Mouse (Mus musculus) hematopoietic multipotent progenitor cell, adult 10-12 weeks (in vitro differentiated cells): ENCODE measurements around the gene 4921517D22Rik. TPM values are rescaled to one million over a fixed set of nuclear protein-coding genes. Genes with fewer than 3 reads are reported as not detected.

Experiments
- polyA plus RNA-seq: library from polyadenylated mRNA; stranded (reverse); fragments of >175 nt; gene quantifications from 2 replicates; pipeline ENCODE4 v1.2.3, GENCODE M21; 2012; ENCODE audit warnings: low replicate concordance

The 4921517D22Rik gene
- polyA plus RNA-seq, result not detected in 2 replicates

DNA sequence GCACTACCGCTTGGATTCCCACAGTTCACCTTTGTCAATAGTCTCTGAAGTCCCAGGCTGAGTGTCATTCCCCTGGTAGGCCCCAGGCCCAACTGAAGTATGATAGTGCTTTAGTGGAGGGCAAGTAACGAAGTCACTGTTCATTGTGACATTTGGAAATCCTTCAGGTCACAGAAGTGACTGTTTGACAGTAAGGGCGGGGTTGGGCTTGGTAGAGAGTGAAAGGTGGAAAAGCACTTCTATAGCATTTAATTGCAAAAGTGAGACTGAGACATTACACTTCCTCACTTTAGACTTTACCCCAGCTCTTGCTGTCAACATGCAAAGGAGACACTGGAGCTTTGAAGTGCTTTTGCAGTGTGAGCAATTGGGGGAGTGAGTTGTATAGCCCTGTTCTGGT lies at the start of gene 4921517D22Rik:
Gene 4921517D22Rik (minus strand): TSS at position 101 of the 400 bp plus-strand sequence.

DNA sequence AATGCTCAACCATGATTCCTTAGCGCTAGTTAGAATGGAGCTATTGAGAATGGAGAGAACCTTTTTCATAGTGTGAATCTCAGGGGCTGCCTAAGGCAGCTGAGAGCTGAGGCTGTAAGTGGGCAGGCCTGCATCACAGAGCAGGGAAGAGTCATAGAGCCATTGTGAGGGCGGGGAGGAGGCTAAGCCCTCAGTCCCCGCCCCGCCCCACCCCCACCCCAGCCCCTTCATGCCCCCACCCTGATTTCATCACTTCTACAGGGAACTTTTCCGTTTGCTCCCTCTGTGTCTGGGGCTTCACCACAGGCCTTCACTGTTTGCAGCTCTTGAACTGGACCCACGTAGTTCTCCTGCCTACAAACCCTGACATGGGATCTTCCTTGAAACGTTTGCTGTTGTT lies 37.7 kb upstream of the 4921517D22Rik start, which contains the start of gene Spata31d1d:
Gene Spata31d1d (minus strand): TSS at position 101 of the 400 bp plus-strand sequence.

DNA sequence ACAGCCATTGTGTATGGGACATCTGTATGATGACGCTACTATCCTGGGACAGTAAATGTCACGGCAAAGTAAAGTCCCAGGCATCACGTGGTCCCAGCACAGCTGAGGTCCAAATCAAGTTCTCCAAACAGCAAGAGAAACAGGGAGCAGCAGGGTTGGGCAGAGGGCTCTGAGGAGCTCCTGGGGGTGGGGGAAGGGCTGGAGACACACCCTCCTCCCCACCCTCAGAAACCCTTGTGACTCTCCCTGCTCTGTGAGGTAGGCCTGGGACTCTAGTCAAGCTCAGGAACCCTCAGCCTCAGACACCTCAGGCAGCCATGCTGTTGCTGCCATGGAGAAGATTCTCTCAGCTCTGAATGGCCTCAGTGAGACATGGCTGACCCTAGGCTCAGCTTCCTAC lies 18.1 kb upstream of the 4921517D22Rik start, which contains the start of gene Spata31d1b:
Gene Spata31d1b (plus strand): TSS at position 301 of the 400 bp plus-strand sequence.

DNA sequence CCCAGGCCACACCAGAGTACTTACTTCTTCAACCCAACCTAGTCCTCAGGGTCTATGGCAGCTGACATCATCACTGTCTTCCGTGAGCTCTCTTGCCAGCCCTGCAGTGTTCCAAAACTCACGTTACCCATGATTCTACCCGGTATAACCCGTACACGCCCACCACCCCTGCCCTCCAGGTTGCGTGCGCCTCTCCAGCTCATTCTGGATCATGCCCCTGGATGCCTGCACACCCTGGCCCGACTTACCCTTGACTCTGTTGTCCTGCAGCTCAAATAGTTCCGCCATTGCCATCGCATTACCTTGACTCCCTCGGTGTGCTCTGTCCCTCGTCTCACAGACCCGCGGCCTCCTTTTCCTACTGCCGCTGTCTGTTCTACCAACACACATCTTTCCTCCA lies 16.3 kb upstream of the 4921517D22Rik start, which contains the start of gene Spata31d1a:
Gene Spata31d1a (minus strand): TSS at position 101 of the 400 bp plus-strand sequence.

GRCm38 (mm10) chr13:59675151-59676011 lies 18.5 kb downstream of the 4921517D22Rik start, which contains the start of gene Golm1:
TSS of gene Golm1 (minus strand) at chr13:59675811.

Other genes with a start within 250 kb of the 4921517D22Rik start
- gene Agtpbp1, start 108.9 kb downstream of the 4921517D22Rik start, polyA plus RNA-seq, result 3.3 and 4.3 TPM in 2 replicates
- 5.6 and 7.5 TPM in 2 replicates for gene Naa35, start 108.8 kb downstream of the 4921517D22Rik start, polyA plus RNA-seq
- 6.5 and 7.6 TPM in 2 replicates for gene Golm1, start 18.3 kb downstream of the 4921517D22Rik start, polyA plus RNA-seq
- 0.08 TPM in 1 of 2 replicates, not detected in the other for gene Spata31d1a, start 16.2 kb upstream of the 4921517D22Rik start, polyA plus RNA-seq
- not detected in 2 replicates for gene Spata31d1b, start 18.2 kb upstream of the 4921517D22Rik start, polyA plus RNA-seq
- gene Spata31d1d, start 37.6 kb upstream of the 4921517D22Rik start, polyA plus RNA-seq, result not detected in 2 replicates
- gene 1700014D04Rik, start 52.6 kb upstream of the 4921517D22Rik start, polyA plus RNA-seq, result 0.06 TPM in 1 of 2 replicates, not detected in the other
- 63.0 and 84.1 TPM in 2 replicates for gene Isca1, start 75.7 kb upstream of the 4921517D22Rik start, polyA plus RNA-seq
- gene Gm49354, start 88.1 kb upstream of the 4921517D22Rik start, polyA plus RNA-seq, result 29.5 TPM in 1 of 2 replicates, not detected in the other
- gene Tut7, start 129.0 kb upstream of the 4921517D22Rik start, polyA plus RNA-seq, result 56.1 and 62.1 TPM in 2 replicates